Mouse (Mus musculus) liver, embryonic 14.5 days (tissue): ENCODE results near the gene Btaf1. TPM values are rescaled to one million over a fixed set of nuclear protein-coding genes. Genes with fewer than 3 reads are reported as not detected.

ENCODE experiments used
- ATAC-seq: fragments of 200-750 bp; cut with Nextera tagmentation; 2 replicates; pipeline ENCODE4 v1.8.0; 2017; ENCODE audit warnings: moderate number of reproducible peaks, mild to moderate bottlenecking, moderate library complexity; ENCODE audit not compliant: insufficient read depth
- DNase-seq, 3 experiments: peaks; one replicate each; pipeline ENCODE4 v3.0.0-alpha.2; 2012 to 2013; ENCODE audit warnings: low read depth in 3 of 3, low spot score in 3 of 3
- H3K27ac ChIP-seq: fragments of 300-500 bp; sonication (generic); 2 replicates; pipeline ENCODE4 v1.5.1; 2014; ENCODE audit warnings: moderate library complexity, mild to moderate bottlenecking, control low read depth, inconsistent platforms
- H3K27me3 ChIP-seq: fragments of 300-500 bp; sonication (generic); 2 replicates; pipeline ENCODE4 v1.6.1; 2014; ENCODE audit warnings: mild to moderate bottlenecking, low read length, moderate library complexity; ENCODE audit not compliant: control insufficient read depth, insufficient read depth
- H3K36me3 ChIP-seq: fragments of 300-500 bp; sonication (generic); replicated peaks from 2 replicates; pipeline ENCODE4 v1.6.1; 2014; ENCODE audit warnings: low read depth; ENCODE audit not compliant: control insufficient read depth, insufficient read depth
- H3K4me1 ChIP-seq, 2 experiments: fragments of 200-500 bp in 1 of 2; fragments of 300-500 bp in 1 of 2; sonication (generic) in 1 of 2; replicated peaks; 2 replicates each; pipeline ENCODE4 v1.6.1; 2012 to 2014; ENCODE audit warnings: antibody characterized with exemption in 1 of 2, inconsistent platforms in 1 of 2, low read length in 1 of 2; ENCODE audit not compliant: control insufficient read depth in 2 of 2, insufficient read depth in 2 of 2
- H3K4me2 ChIP-seq: fragments of 300-500 bp; sonication (generic); 2 replicates; pipeline ENCODE4 v1.6.1; 2014; ENCODE audit warnings: low read depth, mild to moderate bottlenecking, control low read depth, moderate library complexity
- H3K4me3 ChIP-seq, 2 experiments: fragments of 200-500 bp in 1 of 2; fragments of 300-500 bp in 1 of 2; sonication (generic) in 1 of 2; 2 replicates each; pipeline ENCODE4 v1.5.1; 2012 to 2014; ENCODE audit warnings: low read depth in 2 of 2, low read length in 2 of 2, mild to moderate bottlenecking in 2 of 2, control low read depth in 1 of 2, inconsistent platforms in 1 of 2, moderate library complexity in 1 of 2; ENCODE audit not compliant: insufficient read depth in 1 of 2
- H3K9ac ChIP-seq: fragments of 300-500 bp; sonication (generic); replicated peaks from 2 replicates; pipeline ENCODE4 v1.6.1; 2014; ENCODE audit warnings: mild to moderate bottlenecking, control low read depth, moderate library complexity
- H3K9me3 ChIP-seq: fragments of 300-500 bp; sonication (generic); 2 replicates; pipeline ENCODE4 v1.6.1; 2016; ENCODE audit warnings: low read length, mixed read lengths; ENCODE audit not compliant: control insufficient read depth
- CTCF ChIP-seq: IDR thresholded peaks from 2 replicates; pipeline ENCODE4 v1.5.1; 2016; ENCODE audit warnings: antibody characterized with exemption, low read depth, control low read depth
- EP300 ChIP-seq: IDR thresholded peaks from 2 replicates; pipeline ENCODE4 v1.6.1; 2016; ENCODE audit warnings: antibody characterized with exemption, low read depth
- WGBS: fragments of 180-500 bp; shearing (Covaris S2); extraction: QIAGEN DNeasy Blood & Tissue Kit; methylation state at CpG from one replicate; pipeline ENCODE4 v1.1.7; 2014; ENCODE audit not compliant: insufficient replicate concordance; 5-methylcytosine and 5-hydroxymethylcytosine counted together
- polyA plus RNA-seq, 2 experiments: library from polyadenylated mRNA; depleted of rRNA in 1 of 2; stranded (reverse) in 1 of 2; unstranded in 1 of 2; fragments of >200 nt; fragmentation: Nextera tagmentation in 1 of 2; extraction: Ambion mirVana in 1 of 2; gene quantifications; 2 replicates each; pipeline versions ENCODE4 v1.2.1 to v1.2.3; 2012 to 2014

The Btaf1 gene
- polyA plus RNA-seq, 2 experiments: 8.4 to 13.1 TPM

- no peak for TF ChIP-seq CTCF
- no peak for TF ChIP-seq EP300
- ATAC-seq: no peak
- DNase-seq: no peak
- H3K27ac ChIP-seq: no peak overlapping the region
- no peaks in the 10 kb centered on the region for H3K27me3 ChIP-seq
- 75% methylated on average over 3 of the region's 3 CpGs for WGBS
- H3K36me3 ChIP-seq: peaks cover 69% of the 10 kb centered on the region
- no peaks in the 10 kb centered on the region for H3K9me3 ChIP-seq
- H3K4me1 ChIP-seq: no peaks in the 10 kb centered on the region
- H3K4me2 ChIP-seq: no peak overlapping the region
- H3K9ac ChIP-seq: no peak overlapping the region
- H3K4me3 ChIP-seq: no peak overlapping the region
Observed at GRCm38 (mm10) chr19:36887706-36888105, 38.2 kb upstream of the Btaf1 start.

- ATAC-seq: no peak
- Histone ChIP-seq H3K27me3 (no peaks in the 10 kb centered on the region), H3K27ac (no peak overlapping the region), H3K36me3 (peaks cover 44% of the 10 kb centered on the region), H3K9me3 (no peaks in the 10 kb centered on the region), H3K4me1 (no peaks in the 10 kb centered on the region), H3K9ac (no peak overlapping the region), H3K4me2 (no peak overlapping the region), H3K4me3 (no peak overlapping the region)
- no peak for TF ChIP-seq CTCF
- no peak for TF ChIP-seq EP300
- WGBS: 87% methylated on average over 3 of the region's 3 CpGs
- no peak for DNase-seq
Observed at GRCm38 (mm10) chr19:36891746-36892145, 34.1 kb upstream of the Btaf1 start.

GRCm38 (mm10) chr19:36896791-36897569, 28.9 kb upstream of the Btaf1 start:
- WGBS: 45% methylated on average over 10 of the region's 10 CpGs

GRCm38 (mm10) chr19:36897778-36898177, 28.1 kb upstream of the Btaf1 start:
- Histone ChIP-seq H3K4me1 (no peaks in the 10 kb centered on the region), H3K27me3 (no peaks in the 10 kb centered on the region), H3K27ac (no peak overlapping the region), H3K9me3 (no peaks in the 10 kb centered on the region), H3K4me3 (no peak overlapping the region), H3K4me2 (no peak overlapping the region), H3K9ac (no peak overlapping the region), H3K36me3 (peaks cover 6% of the 10 kb centered on the region)
- 47% methylated on average over 9 of the region's 9 CpGs for WGBS
- no peak for DNase-seq
- no peak for ATAC-seq
- no peak for TF ChIP-seq EP300
- peak; percentile 77 for TF ChIP-seq CTCF

More at GRCm38 (mm10) chr19:36896791-36897569, 28.9 kb upstream of the Btaf1 start:
- no peak for ATAC-seq
- Histone ChIP-seq H3K9me3 (no peaks in the 10 kb centered on the region), H3K36me3 (peaks cover 6% of the 10 kb centered on the region), H3K27me3 (no peaks in the 10 kb centered on the region), H3K4me2 (no peak overlapping the region), H3K4me1 (no peaks in the 10 kb centered on the region), H3K27ac (no peak overlapping the region), H3K4me3 (no peak overlapping the region), H3K9ac (no peak overlapping the region)
- DNase-seq: no peak
- TF ChIP-seq CTCF (no peak), EP300 (no peak)

GRCm38 (mm10) chr19:36903377-36903776, 22.5 kb upstream of the Btaf1 start:
- no peaks in the 10 kb centered on the region for H3K36me3 ChIP-seq
- H3K27me3 ChIP-seq: peaks cover 4% of the 10 kb centered on the region
- H3K4me3 ChIP-seq: no peak overlapping the region
- no peak overlapping the region for H3K9ac ChIP-seq
- no peak overlapping the region for H3K4me2 ChIP-seq
- DNase-seq: no peak
- no peaks in the 10 kb centered on the region for H3K9me3 ChIP-seq
- ATAC-seq: no peak
- WGBS: 50% methylated on average over 7 of the region's 7 CpGs
- H3K4me1 ChIP-seq: peaks cover 0 to 3% of the 10 kb centered on the region in 2 experiments; a peak in 1 of 4 replicates
- no peak overlapping the region for H3K27ac ChIP-seq
- TF ChIP-seq CTCF: no peak
- no peak for TF ChIP-seq EP300
